8 mouse cellular contexts compared by ENCODE assay signal in genomic region chr2:152226248-152227050, GRCm38 (mm10). TPM values are rescaled to one million over a fixed set of nuclear protein-coding genes. Genes with fewer than 3 reads are reported as not detected.
DNase-seq lines count a peak whose midpoint lies in the region; ATAC-seq and TF ChIP-seq lines count a peak whose summit lies in the region.

TSS of gene Csnk2a1 (plus strand) at chr2:152226839.

- peak; percentile 96 for ATAC-seq in forebrain, embryonic 15.5 days (replicated peaks)
- ATAC-seq in neutrophil, adult 5-6 weeks (ENCODE audit: extremely low read depth, insufficient number of reproducible peaks, low FRiP score, poor library complexity, severe bottlenecking) = peak; percentile 88

- peak within 1 kb of the TSS; percentile 84 for H3K4me3 ChIP-seq in forebrain, embryonic 15.5 days
- peak within 1 kb of the TSS; percentile 99 for H3K4me3 ChIP-seq in lung, adult 2 months (replicated peaks; ENCODE audit: extremely low read depth, low read depth, low read length)

- H3K4me1 ChIP-seq in forebrain, embryonic 15.5 days = peaks cover 20% of the 10 kb centered on the region
- peaks cover 11% of the 10 kb centered on the region for H3K4me1 ChIP-seq in lung, adult 2 months (ENCODE audit: control insufficient read depth, insufficient read depth, low read length)

- intact Hi-C loops in heart, postnatal 25 days (cut with DNase I) = loop anchor here (5.0 kb wide), 1 partner anchor 106 kb away; the partner anchor contains the start of gene Rbck1

- H3K27ac ChIP-seq in forebrain, embryonic 15.5 days (replicated peaks) = peak within 1 kb of the TSS; percentile 94

- under 1% methylated on average over 58 of the region's 58 CpGs for WGBS in forebrain, embryonic 15.5 days
- WGBS in lung, adult 2 months = under 1% methylated on average over 58 of the region's 58 CpGs

- DNase-seq in ES-CJ7 (ENCODE audit: low read depth, low spot score) = peak; percentile 93
- peak; percentile 90 for DNase-seq in cerebellum, adult 11 months
- DNase-seq in heart, postnatal 25 days (ENCODE audit: low spot score) = peak; percentile 87
- DNase-seq in layer of hippocampus, adult 18-20 months (ENCODE audit: low spot score in 2 of 2) = peak; percentile 91 to 97
- peak; percentile 93 for DNase-seq in lung, adult 2 months
- DNase-seq in thymus, adult 18-20 months = peak; percentile 81 to 89

- TF ChIP-seq POLR2A in lung, adult 2 months (IDR thresholded peaks at IDR 0.05; ENCODE audit: borderline replicate concordance, extremely low read depth, low read depth, low read length) = 0 out of 2 replicates have a peak, but pooled peaks have one; percentile 39

- H3K4me2 ChIP-seq in forebrain, embryonic 15.5 days (replicated peaks) = peak within 1 kb of the TSS; percentile 60

- H3K36me3 ChIP-seq in forebrain, embryonic 15.5 days = no peaks in the 10 kb centered on the region

- no peak for TF ChIP-seq CTCF in lung, adult 2 months (IDR thresholded peaks at IDR 0.05; ENCODE audit: insufficient read depth, low read length)

- H3K9ac ChIP-seq in forebrain, embryonic 15.5 days (replicated peaks) = peak within 1 kb of the TSS; percentile 86

- no peaks in the 10 kb centered on the region for H3K9me3 ChIP-seq in forebrain, embryonic 15.5 days

- no peaks in the 10 kb centered on the region for H3K27me3 ChIP-seq in forebrain, embryonic 15.5 days

RNA-seq across cellular contexts. Expression of gene Csnk2a1, which starts in this region (rescaled TPM):
- polyA plus RNA-seq in forebrain, embryonic 15.5 days (2015; fragmentation: Nextera tagmentation; extraction: Ambion mirVana) = 116 TPM in 2 replicates
- total RNA-seq in heart, postnatal 25 days (2021) = 100 to 1,000 TPM in 1 of 2 experiments, 10 to 100 TPM in 1; 95.2 to 104 TPM
- total RNA-seq in layer of hippocampus, adult 18-20 months (2021) = 10 to 100 TPM; 92.6 to 95.5 TPM
- 16.5 and 27.3 TPM in 2 replicates for polyA plus RNA-seq in lung, adult 2 months (2012; rRNA removed)
- total RNA-seq in neutrophil, adult 5-6 weeks (2017) = 108 and 118 TPM in 2 replicates

Comparison
In these comparisons a context has a peak if more than half of its experiments do, and no peak if none do; other contexts are left out.
1. Peak in every context shown above with its lines: DNase-seq, ATAC-seq, H3K4me3 ChIP-seq and H3K27ac ChIP-seq.